Mouse (Mus musculus) forebrain, embryonic 16.5 days (tissue): ENCODE measurements around the gene Dynll1. TPM values are rescaled to one million over a fixed set of nuclear protein-coding genes. Genes with fewer than 3 reads are reported as not detected.
A peak's percentile ranks its signal among the peaks of the same experiment; 100 is the strongest.

Experiments
- ATAC-seq: fragments of 200-750 bp; cut with Nextera tagmentation; 2 replicates; pipeline ENCODE4 v1.8.0; 2017; ENCODE audit warnings: mild to moderate bottlenecking, moderate library complexity
- H3K27ac ChIP-seq: fragments of 300-500 bp; sonication (generic); 2 replicates; pipeline ENCODE4 v1.5.1; 2014; ENCODE audit warnings: low read length, control low read depth
- H3K27me3 ChIP-seq: fragments of 300-500 bp; sonication (generic); replicated peaks from 2 replicates; pipeline ENCODE4 v1.6.1; 2014; ENCODE audit warnings: low read length; ENCODE audit not compliant: control insufficient read depth, insufficient read depth
- H3K36me3 ChIP-seq: fragments of 300-500 bp; sonication (generic); 2 replicates; pipeline ENCODE4 v1.6.1; 2014; ENCODE audit not compliant: control insufficient read depth, insufficient read depth
- H3K4me1 ChIP-seq: fragments of 300-500 bp; sonication (generic); replicated peaks from 2 replicates; pipeline ENCODE4 v1.6.1; 2014; ENCODE audit warnings: low read length; ENCODE audit not compliant: control insufficient read depth, insufficient read depth
- H3K4me2 ChIP-seq: fragments of 300-500 bp; sonication (generic); 2 replicates; pipeline ENCODE4 v1.6.1; 2014; ENCODE audit warnings: mild to moderate bottlenecking, low read length, control low read depth
- H3K4me3 ChIP-seq: fragments of 300-500 bp; sonication (generic); replicated peaks from 2 replicates; pipeline ENCODE4 v1.5.1; 2014; ENCODE audit warnings: mild to moderate bottlenecking, low read length, control low read depth
- H3K9ac ChIP-seq: fragments of 300-500 bp; sonication (generic); replicated peaks from 2 replicates; pipeline ENCODE4 v1.6.1; 2014; ENCODE audit warnings: low read depth, low read length, control low read depth
- H3K9me3 ChIP-seq: fragments of 300-500 bp; sonication (generic); 2 replicates; pipeline ENCODE4 v1.6.1; 2016; ENCODE audit warnings: low read length; ENCODE audit not compliant: control insufficient read depth
- WGBS: fragments of 180-500 bp; shearing (Covaris S2); extraction: QIAGEN DNeasy Blood & Tissue Kit; methylation state at CpG from one replicate; pipeline ENCODE4 v1.1.7; 2014; 5-methylcytosine and 5-hydroxymethylcytosine counted together
- polyA plus RNA-seq: library from polyadenylated mRNA; unstranded; fragments of >200 nt; fragmentation: Nextera tagmentation; extraction: Ambion mirVana; gene quantifications from 2 replicates; pipeline ENCODE4 v1.2.1, GENCODE M21; 2015

Dynll1 gene
- 1,337 and 1,455 TPM in 2 replicates for polyA plus RNA-seq

DNA sequence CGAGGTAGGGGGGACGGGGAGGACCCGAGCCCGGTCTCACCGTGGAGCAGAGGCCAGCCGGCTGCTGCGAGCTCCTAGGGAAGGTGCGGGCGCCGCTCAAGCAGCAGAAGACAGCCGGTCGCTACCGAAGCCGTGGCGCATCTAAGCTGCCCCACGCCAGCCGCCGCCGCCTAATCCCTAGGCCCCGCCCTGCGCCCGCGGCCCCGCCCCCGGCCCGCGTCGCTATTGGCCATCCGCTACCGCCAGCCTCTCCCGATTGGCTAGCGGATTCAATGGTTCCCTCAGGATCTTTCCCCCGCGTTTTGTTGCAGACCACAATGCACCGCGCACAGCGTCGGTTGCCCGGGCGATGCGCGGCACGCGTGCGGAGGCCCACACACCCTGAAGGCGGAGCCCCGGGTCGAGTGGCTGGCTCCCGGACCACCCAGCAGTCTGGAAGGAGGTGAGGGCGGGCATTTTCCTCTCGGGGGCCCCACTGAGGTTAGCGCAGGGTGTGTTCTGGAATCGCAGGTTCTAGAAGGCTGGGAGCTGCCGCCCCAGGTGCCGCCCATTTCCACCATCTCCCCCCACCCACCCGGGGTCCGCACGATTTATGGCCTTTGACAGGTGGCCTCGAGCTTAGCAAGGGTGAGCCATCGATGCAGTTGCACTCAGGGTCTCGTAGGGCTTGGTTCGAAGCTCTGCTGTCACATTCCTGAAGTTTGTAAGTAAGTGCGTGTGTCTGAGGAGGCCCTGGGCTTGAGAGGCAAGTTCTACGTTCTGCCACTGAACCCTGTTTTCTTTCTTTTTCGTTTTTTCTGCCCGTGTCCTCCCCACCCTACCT lies at the start of gene Dynll1:
TSS of gene Dynll1 (minus strand) at position 208 of the 823 bp plus-strand sequence.
- Histone ChIP-seq H3K4me3 (peak within 1 kb of the TSS; percentile 55), H3K9ac (peak within 1 kb of the TSS; percentile 65), H3K4me2 (peak within 1 kb of the TSS; percentile 87), H3K27me3 (no peaks in the 10 kb centered on the region), H3K9me3 (no peaks in the 10 kb centered on the region), H3K27ac (peak within 1 kb of the TSS; percentile 87), H3K4me1 (peaks cover 28% of the 10 kb centered on the region), H3K36me3 (peaks cover 14% of the 10 kb centered on the region)
- ATAC-seq, result peak; percentile 99
- under 1% methylated on average over 60 of the region's 66 CpGs for WGBS

DNA sequence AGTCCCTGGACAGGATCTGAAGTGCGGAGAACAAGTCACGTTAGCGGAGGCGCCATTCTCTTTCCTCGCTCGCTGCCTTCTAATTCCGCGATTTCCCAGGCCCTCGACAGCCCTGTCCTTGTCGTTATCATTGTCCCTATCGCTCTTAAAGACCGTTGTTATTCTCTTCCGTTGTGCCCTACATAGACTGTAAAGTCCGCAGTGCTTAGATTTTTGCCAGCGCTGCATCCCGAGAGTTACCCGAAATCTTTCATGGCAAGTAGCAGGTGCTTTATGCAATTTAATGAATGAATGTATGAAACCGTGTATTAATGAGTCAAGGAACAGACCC lies 48.4 kb upstream of the Dynll1 start:
- under 1% methylated on average over 18 of the region's 18 CpGs for WGBS
- peak; percentile 55 for ATAC-seq
- peaks cover 15% of the 10 kb centered on the region for H3K36me3 ChIP-seq
- H3K4me1 ChIP-seq, result peaks cover 19% of the 10 kb centered on the region
- peak overlapping the region; percentile 75 for H3K9ac ChIP-seq
- no peaks in the 10 kb centered on the region for H3K9me3 ChIP-seq
- H3K4me3 ChIP-seq, result peak overlapping the region; percentile 91
- H3K4me2 ChIP-seq, result peak overlapping the region; percentile 75
- H3K27ac ChIP-seq, result peak overlapping the region; percentile 88
- H3K27me3 ChIP-seq, result no peaks in the 10 kb centered on the region

DNA sequence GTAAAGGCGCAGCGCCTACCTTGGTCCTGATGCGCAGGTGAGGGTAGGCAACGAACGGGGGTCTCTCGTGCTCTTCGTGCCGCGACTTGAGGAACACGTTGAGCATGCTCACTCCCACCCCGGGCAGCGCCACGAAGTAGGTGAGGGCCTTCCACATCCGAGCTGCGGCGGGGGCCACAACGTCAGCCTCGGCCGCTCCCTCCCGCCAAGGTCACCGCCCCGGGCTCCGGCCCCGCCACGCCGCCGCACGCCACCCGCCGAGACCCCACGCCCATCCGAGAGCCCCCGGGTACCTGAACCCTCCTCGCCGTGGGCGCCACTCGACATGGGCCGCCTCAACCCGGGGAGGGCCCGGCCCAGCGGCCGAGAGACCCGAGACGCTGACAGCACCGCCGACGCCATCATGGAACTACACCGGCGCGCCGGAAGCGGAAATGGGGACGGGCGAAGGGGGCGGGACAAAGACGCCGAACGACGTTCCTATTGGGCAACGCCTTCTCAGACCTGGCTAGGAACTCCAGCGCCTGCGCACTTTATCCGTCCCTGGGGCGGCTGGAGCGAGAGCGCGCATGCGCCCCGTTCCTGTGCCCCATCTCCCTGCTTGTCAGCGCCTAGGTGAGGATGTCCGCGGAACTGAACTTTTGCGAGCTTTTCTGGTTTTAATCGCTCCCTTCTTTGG lies 47.9 kb upstream of the Dynll1 start, which contains the start of gene Cox6a1:
TSS of gene Cox6a1 (minus strand) at position 436 of the 679 bp plus-strand sequence.
- ATAC-seq, result peak; percentile 95
- peaks cover 20% of the 10 kb centered on the region for H3K36me3 ChIP-seq
- peak within 1 kb of the TSS; percentile 89 for H3K9ac ChIP-seq
- H3K4me2 ChIP-seq, result peak within 1 kb of the TSS; percentile 98
- H3K27ac ChIP-seq, result peak within 1 kb of the TSS; percentile 88
- under 1% methylated on average over 64 of the region's 74 CpGs for WGBS
- H3K27me3 ChIP-seq, result no peaks in the 10 kb centered on the region
- H3K4me3 ChIP-seq, result peak within 1 kb of the TSS; percentile 91
- no peaks in the 10 kb centered on the region for H3K9me3 ChIP-seq
- peaks cover 19% of the 10 kb centered on the region for H3K4me1 ChIP-seq

DNA sequence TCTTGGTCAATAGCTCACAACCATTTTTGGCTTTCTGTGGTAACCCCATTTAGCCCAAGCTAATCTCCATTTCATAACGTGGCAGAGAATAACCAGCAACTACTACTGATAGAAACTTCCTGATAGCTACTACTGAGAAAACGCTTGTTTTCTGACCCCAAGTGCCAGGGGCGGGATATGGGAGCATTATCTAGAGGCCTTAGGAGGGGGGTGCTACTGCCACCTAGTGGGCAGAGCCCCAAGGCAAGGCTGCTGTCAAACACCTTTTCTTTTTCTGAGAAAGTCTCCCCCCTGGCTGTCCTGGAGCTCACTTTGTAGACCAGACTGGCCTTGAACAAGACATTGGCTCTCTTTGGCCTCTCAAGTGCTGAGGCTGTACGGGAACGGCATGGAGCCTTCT lies 46.8 kb upstream of the Dynll1 start:
- H3K4me2 ChIP-seq, result peak overlapping the region; percentile 98
- H3K4me1 ChIP-seq, result peaks cover 19% of the 10 kb centered on the region
- WGBS, result 1% methylated on average over 5 of the region's 5 CpGs
- no peaks in the 10 kb centered on the region for H3K9me3 ChIP-seq
- peaks cover 26% of the 10 kb centered on the region for H3K36me3 ChIP-seq
- no peaks in the 10 kb centered on the region for H3K27me3 ChIP-seq
- no peak overlapping the region for H3K9ac ChIP-seq
- no peak overlapping the region for H3K27ac ChIP-seq
- peak overlapping the region; percentile 91 for H3K4me3 ChIP-seq
- peak; percentile 41; the same call in 1 of the 2 replicates for ATAC-seq

DNA sequence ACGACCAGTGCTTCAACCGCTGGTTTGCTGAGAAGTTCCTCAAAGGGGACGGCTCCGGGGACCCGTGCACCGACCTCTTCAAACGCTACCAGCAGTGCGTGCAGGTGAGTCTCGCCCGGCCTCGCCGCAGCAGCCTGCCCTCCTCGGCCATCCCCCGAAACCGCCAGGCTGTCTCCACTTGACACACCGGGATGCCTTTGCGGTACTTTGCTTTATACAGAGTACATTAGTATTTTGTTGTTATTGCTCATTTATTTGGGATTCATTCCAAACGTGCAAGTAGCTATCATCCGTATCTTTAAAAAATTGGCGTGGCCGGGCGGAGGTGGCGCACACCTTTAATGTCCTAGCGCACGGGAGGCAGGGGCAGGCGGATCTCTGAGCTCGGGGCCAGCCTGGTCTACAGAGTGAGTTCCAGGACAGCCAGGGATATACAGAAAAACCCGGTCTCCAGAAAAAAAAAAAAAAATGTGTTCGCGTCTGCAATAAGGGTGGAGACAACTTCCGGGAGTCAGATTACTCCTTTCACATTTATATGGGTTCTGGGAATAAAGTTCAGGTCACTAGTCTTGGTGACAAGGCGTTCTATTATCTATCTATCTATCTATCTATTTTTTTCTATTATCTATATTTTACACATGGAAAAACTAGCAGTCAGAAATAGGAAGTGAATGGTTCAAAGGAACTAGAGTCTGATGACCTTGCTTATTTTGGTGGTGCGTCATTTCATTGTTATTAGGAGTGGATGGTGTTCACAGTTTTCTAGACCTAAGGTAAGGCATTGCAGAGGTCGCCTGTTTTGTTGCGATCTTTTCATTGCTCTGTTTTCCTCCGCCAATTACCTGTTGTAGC lies 40.7 kb upstream of the Dynll1 start:
- Histone ChIP-seq H3K27me3 (no peaks in the 10 kb centered on the region), H3K4me1 (peaks cover 15% of the 10 kb centered on the region), H3K4me2 (peak overlapping the region; percentile 81), H3K27ac (peak overlapping the region; percentile 78; the same call in 1 of the 2 replicates), H3K9me3 (no peaks in the 10 kb centered on the region), H3K9ac (peak overlapping the region; percentile 96), H3K4me3 (peak overlapping the region; percentile 98), H3K36me3 (peaks cover 26% of the 10 kb centered on the region)
- WGBS, result 12% methylated on average over 36 of the region's 36 CpGs
- ATAC-seq, result peak; percentile 61

DNA sequence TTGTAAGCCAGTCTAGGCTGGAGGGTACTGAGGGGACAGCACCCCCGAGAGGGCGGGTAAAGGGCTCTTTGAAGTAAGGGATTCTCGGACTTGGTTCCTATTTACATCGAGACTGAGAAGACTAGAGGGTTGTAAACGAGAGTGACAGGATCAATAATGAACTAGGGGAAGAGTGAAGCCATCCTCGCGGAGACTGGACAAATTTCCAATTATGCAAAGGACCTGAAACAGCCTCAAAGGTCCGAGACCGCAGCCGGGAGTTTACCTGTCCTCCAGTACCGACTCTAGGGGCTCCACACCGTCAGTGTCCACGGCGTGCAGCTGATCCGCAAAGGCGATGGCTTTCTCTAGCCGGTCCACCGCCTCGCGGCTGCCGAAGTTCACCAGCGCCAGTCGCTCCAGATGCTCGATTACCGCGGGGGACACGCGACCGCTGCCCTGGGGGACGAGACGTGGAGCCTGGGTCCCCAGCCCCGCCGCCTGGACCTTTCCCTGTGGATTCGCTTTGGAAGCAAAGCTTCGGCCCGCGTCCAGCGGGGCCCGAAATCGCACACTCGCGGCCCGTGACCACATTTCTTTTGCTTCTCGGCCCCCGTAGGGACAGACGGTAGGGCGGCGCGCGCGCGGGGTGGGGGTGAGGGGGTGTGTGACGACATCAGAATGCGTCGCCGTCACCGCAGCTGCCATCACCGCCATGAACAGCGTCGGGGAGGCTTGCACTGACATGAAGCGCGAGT lies 39.9 kb upstream of the Dynll1 start, which contains the start of the genes Gatc and Triap1:
TSS of gene Gatc (minus strand) at position 602 of the 737 bp plus-strand sequence.
TSS of gene Triap1 (plus strand) at position 649 of the 737 bp plus-strand sequence.
- H3K4me2 ChIP-seq, result peak within 1 kb of the TSS; percentile 81
- H3K9me3 ChIP-seq, result no peaks in the 10 kb centered on the region
- under 1% methylated on average over 62 of the region's 62 CpGs for WGBS
- peaks cover 26% of the 10 kb centered on the region for H3K36me3 ChIP-seq
- H3K4me1 ChIP-seq, result peaks cover 15% of the 10 kb centered on the region
- H3K27me3 ChIP-seq, result no peaks in the 10 kb centered on the region
- ATAC-seq, result peak; percentile 93
- peak within 1 kb of the TSS; percentile 78 for H3K27ac ChIP-seq
- peak within 1 kb of the TSS; percentile 96 for H3K9ac ChIP-seq
- H3K4me3 ChIP-seq, result peak within 1 kb of the TSS; percentile 98

DNA sequence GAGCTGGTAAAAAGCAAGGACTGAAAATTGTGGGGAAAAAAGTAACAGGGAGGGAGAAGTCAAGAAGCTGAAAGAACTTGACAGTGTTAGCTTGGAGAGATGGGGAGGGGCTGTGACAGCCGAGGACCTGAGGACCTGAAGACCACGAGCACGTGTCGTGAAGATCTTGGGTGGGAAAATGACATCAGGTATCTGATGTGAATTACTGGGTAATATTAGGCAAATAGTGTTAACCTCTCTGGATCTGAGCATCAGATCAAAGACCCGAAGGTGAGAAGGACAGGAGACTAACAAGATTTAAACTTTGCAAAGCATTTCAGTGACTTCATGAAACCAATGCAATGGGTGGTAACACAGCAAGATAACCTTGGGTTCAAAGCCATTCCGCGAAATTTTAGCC lies 39.2 kb upstream of the Dynll1 start:
- Histone ChIP-seq H3K4me3 (peak overlapping the region; percentile 98), H3K27me3 (no peaks in the 10 kb centered on the region), H3K4me2 (peak overlapping the region; percentile 61), H3K4me1 (peaks cover 15% of the 10 kb centered on the region), H3K9me3 (no peaks in the 10 kb centered on the region), H3K27ac (no peak overlapping the region), H3K36me3 (peaks cover 27% of the 10 kb centered on the region), H3K9ac (peak overlapping the region; percentile 11; the same call in 1 of the 2 replicates)
- no peak for ATAC-seq
- 34% methylated on average over 7 of the region's 7 CpGs for WGBS

DNA sequence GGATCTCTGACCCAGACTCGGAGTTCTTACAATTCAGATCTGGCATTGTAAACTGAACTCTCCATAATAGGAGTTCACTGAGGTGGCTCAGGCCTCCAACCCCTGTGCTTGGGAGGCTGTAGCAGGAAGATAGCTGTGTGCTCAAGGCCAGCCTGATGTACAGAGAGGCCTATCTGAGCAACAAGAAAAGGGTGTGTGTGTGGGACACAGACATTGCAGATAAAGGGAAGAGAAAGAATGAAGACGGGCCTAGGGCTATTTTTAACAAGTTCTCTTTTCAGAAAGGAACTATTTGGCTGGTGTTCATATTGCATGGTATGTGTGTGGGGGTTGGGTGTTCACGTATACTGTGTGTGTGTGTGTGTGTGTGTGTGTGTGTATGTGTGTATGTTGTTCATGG lies 32.8 kb upstream of the Dynll1 start:
- 89% methylated on average over 3 of the region's 3 CpGs for WGBS
- Histone ChIP-seq H3K36me3 (peaks cover 44% of the 10 kb centered on the region), H3K27me3 (no peaks in the 10 kb centered on the region), H3K9me3 (no peaks in the 10 kb centered on the region), H3K4me1 (peaks cover 15% of the 10 kb centered on the region), H3K4me2 (no peak overlapping the region), H3K4me3 (no peak overlapping the region), H3K27ac (no peak overlapping the region), H3K9ac (no peak overlapping the region)
- ATAC-seq, result no peak
